Mouse (Mus musculus) kidney, adult 11 months (tissue): ENCODE data around the gene Gm20431.

Experiments
- DNase-seq: peaks from one replicate; pipeline ENCODE4 v3.0.0; 2022

The Gm20431 gene

DNA sequence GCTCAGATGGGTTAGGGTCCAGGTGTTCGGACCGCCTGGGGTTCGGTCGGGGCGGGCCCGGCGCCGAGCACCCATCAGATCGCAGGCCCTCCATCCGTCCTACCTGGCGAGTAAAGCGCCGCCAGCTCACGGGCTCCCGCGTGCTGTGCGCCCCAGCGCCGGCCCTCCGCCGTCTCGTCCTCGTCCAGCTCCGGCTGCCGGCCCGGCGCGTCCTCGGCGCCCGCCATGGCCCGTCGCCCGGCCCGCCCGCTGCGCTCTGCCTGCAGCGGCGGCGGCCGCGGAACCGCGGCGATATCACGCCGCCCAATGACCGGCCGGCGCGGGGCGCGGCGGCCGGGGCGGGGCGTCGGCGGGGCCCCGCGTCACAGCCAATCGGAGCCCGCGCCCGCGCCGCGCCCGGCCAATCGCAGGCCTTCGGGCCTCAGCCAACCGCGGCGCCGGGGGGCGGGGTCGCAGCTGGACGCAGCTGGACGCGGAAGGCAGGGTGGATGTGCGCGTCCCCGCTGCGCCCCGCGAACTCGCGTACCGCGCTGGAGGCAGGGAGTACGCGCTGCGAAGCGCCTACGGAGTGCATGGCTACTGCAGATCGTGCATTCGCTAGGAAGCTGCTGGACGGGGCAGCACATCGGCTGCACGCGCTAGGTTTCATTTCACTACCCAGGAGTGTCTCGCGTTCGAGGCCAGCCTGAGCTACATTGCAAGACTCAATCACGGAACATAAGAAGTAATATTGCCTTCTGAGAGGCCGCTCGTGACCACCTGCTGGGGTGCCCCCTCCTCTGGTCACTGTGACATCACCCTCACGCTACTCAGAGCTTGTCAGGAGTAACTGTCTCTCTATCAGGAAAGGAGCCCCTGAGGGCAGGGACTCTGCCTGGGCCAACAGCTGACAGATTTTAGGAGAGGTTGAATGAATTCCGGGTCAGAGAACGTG is at the start of gene Gm20431:
TSS of gene Gm20431 (minus strand) at position 227 of the 934 bp plus-strand sequence.
- DNase-seq, result peak; percentile 92

DNA sequence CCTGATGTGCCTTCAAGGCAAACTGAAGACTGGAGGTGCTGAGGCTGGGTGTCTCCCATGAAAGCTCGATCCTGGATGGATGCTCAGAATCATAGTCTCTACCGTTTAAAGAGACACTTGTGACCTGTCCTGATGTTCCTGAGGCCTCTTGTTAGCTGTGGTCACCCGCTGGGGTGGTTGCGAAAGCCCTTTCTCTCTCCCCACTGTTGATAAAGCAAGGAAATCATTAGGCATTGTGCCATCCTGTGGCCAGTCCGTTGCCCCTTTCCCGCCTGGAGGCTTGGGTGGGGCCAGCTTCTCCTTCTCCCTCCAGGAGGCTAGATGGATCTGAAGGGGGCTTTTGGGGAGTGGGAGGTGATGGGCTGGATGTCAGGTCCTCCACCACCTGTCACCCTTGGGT is 49.3 kb upstream of the Gm20431 start:
- no peak for DNase-seq

DNA sequence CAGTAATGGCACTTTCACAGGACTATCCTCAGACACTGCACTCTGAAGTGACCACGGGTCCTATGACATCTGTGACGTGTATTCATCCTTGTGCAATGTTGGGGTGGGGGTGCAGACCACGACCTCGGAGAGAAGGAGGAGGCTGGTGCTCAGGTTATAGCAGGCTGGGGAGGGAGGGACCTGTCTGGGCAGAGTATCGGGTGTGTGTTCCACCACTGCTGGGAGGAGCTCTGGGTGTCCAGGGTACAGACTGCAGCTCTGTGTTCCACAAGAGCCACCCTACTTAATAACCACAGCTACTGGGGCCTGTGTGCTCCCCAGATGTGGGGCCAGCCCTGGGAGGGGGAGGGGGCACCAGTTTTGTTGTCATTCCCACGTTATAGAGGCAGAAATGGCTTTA is 48.7 kb upstream of the Gm20431 start:
- no peak for DNase-seq

DNA sequence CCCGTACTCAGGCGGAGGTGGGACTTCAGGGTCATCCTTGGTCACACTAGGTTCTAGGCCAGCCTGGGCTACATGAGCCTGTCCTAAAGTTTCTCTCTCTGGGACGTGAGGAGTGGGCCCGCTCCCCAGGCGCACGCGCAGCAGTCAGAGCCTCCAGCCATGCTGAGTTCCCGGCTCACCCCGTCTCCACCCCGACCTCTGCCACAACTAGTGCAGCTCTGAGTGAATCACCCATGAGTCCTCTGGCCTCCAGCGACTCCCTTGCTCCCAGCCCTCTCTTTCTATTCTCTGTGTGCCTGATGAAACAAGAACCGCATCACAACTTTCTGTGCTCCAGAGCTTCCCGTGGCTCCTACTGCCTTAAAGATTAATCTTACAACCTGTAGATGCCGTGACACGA is 47.1 kb upstream of the Gm20431 start:
- no peak for DNase-seq

DNA sequence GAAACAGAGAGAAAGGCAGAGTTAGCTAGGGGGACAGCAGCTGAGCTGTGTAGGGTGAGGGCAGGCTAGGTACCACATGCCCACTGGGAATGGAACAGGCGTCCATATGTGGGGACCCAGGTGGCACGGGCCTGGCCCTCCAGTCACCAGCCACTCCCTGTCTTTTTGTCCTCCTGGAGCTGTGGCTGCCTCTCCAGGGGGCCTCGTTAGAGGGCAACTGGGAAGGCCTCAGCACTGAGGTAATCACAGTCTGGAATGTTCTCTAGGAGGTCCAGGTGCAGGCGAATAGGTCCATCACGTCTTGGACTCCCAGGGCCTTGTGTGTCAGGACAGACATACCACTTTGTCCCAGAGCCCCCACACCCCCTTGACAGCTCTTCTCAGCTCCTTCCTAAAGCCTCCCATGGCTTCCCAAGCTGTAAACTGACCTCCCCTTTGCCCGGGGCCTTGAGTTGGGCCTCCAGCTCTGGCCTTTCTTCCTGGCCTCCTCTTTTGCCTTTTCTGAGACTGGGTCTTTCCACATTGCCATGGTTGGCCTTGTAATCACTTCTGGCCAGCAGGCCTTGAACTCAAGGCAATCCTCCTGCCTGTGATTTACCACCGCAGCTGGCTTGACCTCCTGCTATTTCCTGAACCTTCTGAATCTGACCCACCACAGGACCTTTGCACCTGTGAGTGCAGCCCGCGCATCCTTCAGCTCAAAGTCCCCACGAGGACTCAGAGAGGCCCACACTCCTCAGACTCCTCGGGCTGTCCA is 45.1 kb upstream of the Gm20431 start:
- DNase-seq, result no peak

DNA sequence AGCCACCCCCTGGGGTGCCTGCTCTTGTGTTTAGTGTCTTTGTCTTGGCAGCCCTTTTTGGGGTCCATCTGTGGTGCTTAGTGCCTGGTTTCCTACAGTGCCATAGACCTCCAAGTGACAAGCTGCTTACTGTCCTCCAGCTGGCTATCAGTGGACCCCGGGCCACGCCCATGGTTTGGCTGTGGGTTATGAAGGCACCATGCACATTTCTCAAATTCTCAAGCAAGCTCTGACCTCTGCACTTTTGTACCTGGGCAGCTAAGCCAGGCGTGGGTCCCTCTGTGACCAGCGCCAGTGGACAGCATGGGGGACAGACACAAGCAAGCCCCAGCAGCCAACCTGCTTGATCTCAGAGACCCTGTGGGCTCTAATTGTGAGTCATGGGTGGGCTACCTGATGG is 43.1 kb upstream of the Gm20431 start:
- no peak for DNase-seq

DNA sequence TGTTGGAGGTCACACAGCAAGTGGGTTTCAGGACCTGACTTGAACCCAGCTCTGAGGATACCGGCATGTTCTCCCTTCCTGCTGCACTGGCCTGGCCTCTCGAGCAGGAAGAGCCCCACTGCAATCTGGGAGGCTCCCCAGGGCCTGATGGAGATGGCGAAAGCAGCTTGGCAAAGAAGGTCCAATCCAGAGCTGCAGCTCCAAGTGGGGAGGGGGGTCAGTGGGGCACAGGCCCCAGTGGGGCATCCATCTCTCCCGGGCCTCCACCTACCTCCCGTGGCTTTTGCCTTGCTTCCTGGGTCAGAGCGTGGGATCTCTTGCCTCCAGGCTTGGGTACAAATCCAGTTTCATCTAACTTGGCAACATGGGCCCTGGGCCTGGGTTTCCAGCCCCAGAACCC is 40.8 kb upstream of the Gm20431 start:
- DNase-seq, result no peak

DNA sequence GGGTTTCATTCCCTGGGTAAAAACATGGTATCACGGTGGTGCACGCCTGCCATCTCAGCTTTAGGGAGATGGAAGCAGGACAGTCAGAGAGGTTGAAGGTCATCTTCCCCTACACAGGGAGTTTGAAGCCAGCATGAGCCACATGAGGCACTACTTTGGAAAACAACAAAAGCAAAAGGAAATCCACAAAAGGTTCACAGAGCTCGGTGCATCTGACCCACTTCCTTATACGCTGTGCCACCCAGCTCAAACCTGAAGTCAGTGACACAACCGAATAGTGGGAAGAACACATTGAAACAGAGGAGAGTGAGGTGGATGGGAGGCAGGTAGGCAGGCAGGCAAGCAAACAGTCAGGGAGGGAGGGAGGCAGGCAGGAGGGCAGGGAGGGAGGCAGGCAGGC is 40.2 kb upstream of the Gm20431 start:
- no peak for DNase-seq

DNA sequence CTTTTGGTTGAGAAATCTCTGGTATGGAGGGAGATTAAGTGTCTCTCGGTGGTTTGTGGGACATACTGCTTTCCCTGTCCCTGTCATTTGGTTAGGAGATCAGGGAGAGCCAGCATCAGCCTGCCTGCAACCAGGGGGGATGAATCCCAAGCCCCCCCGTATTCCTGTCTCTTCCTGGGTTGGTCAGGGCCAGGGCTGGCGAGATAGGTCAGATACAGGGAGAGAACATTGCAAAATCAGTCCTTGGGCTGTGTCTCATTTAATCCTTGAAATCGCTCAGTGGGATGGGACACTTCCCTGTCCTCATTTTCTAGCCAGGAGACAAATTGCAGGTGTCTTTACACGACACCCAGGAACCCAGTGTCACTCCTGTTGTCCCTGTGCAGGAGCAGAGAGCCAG is 38.7 kb upstream of the Gm20431 start:
- DNase-seq, result no peak

DNA sequence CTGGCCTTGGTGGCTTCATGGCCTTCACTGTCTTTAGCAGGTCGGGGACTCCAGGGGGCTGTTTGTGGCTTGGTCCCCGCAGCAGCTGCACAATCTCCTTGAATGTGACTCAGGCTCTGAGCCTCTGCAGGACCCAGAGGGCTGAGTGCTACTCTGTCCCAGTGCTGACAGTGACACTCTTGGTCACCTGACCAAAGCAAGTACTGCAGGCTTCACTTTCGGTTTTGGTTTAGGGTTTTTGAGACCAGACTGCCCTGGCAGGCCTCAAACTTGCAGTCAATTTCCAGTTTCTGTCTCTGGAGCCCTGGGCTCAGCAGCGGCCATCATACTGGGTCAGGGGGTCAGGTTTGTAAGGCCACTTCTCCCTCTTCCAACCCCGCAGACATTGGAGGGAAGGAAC is 36.6 kb upstream of the Gm20431 start:
- DNase-seq, result peak; percentile 70

DNA sequence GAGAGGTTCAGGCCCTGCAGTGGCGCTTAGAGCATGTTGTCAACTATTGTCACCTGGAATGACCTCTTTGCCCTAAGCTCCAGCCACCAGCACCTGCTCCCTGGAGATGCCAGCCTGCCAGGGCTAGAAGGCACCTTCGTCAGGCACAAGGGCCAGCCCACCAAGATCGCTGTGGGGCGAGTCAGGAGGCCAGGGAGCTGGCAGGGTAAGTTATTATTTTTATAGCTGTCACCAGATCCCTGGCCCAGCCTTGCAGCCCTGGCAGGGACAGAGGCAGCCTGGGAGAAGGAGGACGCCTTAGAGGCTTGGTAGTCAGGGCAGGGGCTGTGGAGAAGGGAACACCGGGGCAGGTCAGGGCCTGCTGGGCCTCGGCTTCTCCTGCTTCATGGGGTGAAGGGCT is 34.8 kb upstream of the Gm20431 start:
- peak; percentile 66 for DNase-seq

DNA sequence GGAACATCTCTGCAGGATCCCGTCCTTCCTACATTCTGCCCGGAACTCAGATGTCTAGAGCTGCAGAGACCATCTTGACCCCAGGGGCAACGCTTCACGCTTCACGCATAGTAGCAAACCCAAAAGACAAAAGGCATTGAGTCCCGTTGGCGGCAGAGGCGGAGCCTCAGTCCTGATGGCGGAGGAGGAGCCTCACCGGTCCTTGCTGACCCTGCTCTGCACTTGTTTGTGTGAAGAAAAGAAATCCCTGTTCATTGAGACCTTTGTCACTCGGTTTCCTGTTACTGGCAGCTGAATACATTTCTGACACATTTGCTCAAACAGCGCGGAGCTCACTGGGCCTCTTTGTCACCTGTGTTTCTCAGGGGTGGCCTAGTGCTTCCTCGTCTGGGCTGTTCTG is 34.2 kb upstream of the Gm20431 start:
- no peak for DNase-seq

DNA sequence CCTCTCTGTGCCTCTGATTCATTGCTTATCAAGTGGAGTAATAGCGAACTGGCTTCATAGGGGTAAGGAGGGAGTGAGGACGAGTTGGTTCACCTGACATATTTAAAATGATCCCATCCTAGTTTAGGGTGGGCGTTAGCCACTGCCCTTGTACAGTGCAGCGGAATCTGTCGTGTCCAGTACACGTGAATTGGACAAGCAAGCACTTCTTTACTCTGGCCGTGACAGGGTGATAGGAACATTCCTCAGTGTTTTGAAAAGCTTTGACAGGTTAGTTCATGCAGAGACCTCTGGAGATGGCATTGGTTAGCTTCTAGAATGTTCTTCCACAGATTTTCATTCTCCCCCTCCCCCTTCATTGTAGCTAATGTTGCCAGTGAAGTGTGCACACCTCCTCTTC is 33.7 kb upstream of the Gm20431 start:
- no peak for DNase-seq

DNA sequence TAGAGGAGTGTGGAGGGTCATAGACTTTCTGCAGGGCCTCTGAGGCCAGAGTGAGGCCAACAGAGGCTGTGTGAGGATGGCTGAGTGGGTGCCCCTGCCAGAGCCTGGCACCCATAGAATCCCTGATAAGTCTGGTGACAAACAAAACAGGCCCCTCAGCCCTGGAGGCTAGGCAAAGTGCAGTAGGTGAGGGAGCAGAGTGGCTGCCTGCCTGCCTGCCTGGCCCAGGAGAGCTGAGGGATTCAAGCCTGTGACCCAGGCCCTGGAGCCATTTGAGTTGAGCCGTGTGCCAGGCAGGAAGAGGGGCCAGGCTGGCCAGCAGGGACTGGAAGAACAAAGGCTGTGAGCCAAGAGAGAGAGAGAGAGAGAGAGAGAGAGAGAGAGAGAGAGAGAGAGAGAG is 32.9 kb upstream of the Gm20431 start:
- DNase-seq, result no peak

DNA sequence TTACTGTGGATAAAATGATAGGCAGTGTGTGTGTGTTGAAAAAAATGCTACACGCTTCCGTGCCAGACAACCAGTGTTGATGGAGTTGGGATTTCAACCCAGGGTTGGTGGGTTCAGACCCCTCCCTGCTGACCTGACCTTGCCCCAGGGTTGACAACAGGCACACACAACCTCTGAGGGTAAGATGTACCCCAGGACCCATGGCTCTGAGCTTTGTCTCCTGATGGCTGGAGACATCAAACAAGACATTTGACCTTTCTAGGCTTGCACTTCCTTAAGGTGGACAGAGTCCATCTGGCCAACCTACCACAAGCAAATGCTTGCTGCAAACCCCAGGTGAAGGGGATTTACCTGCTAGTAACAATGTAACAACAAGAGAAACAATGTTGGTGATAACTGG is 32.2 kb upstream of the Gm20431 start:
- DNase-seq, result no peak

DNA sequence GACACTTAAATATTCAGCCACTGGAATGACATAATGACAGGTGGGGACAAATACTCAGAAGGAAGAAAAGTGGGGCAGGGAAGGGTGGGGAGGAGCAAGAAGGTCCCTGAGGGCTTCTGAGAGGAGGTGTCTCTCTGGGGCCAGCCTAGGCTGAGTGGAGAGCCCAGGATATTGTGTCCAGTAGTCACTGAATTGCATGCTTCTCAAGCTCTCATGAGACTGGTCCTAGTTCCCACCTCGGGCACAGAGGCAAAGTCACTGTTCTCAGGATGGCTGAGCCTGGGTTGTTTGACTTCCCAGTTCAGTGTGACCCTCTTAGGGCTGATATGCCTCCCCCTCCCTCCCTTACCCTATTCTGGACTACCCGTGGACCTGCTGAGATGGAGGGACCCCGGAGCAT is 31.5 kb upstream of the Gm20431 start:
- DNase-seq, result no peak

DNA sequence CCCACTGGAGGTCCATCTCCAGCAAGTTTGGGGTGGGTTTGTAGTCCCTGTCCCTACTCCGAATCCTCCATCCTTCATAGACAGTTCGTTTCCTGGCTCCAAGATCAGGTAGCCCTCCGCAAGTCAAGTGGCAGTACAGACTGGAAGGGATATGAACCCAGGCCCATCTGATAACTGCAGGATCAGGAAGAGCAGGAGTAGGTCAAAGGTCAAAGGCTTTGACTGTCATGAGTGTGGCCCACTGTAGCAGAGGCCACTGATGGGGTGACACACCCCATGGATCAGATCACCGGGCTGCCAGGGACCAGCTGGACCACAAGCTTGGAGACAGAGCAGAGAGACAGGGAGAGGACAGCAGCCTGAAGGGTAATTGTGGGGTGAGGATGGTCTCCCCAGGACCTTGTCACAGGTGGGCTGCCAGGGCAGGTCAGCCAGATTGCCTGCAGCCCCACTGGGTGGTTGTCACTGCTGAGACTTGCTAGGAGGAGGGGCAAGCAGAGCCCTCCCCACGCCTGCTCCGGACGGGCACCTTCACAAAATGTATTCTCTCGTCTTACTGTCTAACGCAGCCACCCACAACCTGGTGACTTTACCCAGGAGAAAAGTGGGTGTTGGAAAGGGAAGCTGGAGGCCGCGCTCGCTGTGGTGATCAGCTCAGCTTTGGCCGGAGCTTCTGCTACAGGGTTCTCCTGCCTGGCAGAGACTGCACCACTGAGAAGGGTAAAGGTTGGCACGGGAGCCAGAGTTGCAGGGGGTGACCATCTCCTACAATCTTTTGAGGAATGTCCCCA is 30.8 kb upstream of the Gm20431 start:
- no peak for DNase-seq

DNA sequence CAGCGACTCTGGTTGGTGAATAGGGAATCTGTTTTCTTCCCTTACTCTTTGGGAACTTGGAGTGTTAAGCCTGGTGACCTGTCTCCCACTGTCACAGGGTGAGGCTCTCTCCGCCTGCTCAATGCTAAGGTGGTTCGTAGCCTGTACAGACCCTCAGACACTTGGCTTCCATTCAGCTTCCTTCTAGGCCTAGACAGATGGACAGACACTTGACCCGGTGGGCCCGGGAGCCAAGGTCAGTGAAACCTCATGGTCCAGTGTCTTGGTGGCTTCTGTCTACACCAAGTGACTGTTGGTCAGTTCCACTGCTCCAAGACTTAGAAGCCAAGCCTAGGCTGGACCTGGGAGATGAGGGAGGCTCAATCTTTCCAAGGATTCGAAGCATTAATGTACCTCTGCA is 30.1 kb upstream of the Gm20431 start:
- no peak for DNase-seq

DNA sequence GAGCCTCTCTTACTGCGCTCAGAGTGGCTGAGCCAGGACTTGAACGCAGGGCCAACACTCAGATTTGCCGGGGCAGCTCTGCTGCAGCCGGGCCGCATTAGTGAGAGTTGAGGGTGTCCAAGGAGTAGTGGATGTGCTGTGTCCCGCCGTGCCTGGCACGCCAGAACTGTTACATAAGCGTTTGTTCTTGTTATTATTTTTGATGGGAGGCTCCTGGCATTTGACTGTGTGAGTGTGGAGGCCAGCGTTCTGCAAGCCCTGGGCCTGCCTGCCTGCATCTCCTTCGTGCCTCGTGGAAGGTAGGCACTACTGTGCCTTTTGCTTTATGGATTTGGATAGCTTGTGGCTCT is 29.6 kb upstream of the Gm20431 start:
- no peak for DNase-seq

DNA sequence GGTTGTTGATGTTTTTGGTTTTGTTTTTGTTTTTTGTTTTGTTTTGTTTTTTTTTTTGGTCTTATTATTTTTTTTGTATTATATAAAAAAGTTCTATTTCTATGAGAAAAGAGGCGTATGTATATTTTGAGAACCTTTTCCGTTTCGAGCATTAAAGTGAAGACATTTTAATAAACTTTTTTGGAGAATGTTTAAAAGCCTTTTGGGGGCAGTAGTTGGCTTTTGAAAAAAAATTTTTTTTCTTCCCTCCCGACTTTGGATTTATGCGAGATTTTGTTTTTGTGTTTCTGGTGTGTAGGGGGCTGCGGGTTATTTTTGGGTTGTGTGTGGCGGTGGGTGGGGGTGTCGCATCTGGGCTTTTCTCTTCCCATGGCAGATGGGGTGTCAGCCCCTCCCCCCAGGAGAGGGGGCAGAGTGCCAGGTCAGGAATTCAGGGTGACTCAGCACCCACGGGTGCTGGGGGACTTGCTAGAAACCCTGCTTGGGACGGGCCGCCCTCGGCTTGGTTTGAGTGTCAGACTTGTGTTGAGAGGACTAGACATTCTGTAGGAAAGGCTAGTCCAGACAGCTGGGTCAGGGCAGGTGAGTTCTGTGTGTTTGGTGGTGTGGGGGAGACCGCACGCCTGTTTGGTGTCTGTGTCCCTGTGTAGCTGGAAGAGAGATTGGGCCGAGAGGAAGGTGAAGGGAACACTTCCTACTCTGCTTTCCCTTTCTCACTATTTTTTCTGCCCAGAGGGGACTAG is 29.1 kb upstream of the Gm20431 start:
- DNase-seq, result no peak

DNA sequence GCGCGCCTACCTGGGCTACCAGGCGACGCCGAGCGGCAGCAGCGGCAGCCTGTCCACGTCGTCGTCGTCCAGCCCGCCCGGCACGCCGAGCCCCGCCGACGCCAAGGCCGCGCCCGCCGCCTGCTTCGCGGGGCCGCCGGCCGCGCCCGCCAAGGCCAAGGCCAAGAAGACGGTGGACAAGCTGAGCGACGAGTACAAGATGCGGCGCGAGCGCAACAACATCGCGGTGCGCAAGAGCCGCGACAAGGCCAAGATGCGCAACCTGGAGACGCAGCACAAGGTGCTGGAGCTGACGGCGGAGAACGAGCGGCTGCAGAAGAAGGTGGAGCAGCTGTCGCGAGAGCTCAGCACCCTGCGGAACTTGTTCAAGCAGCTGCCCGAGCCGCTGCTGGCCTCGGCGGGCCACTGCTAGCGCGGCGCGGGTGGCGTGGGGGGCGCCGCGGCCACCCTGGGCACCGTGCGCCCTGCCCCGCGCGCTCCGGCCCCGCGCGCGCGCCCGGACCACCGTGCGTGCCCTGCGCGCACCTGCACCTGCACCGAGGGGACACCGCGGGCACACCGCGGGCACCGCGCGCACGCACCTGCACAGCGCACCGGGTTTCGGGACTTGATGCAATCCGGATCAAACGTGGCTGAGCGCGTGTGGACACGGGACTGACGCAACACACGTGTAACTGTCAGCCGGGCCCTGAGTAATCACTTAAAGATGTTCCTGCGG is 28.4 kb upstream of the Gm20431 start, which contains the start of gene Tmem189:
TSS of gene Tmem189 (minus strand) at position 322 of the 718 bp plus-strand sequence.
- peak; percentile 59 for DNase-seq
